Mouse (Mus musculus): ENCODE results near the gene Xpo6.

Gene Xpo6

DNA sequence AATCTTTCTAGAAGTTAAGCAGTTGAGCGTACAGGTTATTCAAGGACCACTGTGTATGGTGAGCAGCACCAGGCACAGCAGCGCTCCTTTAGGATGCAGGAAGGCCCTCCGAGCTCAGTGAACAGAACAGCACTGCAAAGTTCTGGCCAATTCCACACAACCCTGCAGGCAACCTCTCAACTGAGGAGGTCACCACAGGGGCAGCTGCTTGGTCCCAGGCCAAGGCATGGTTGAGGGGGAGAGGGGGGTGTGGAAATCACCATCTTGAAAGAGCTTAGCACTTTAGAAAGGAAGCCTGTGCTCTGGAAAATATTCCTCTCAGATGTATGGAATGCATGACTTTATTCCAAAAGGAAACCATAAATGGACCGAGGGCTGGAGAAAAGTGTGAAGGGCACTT, 78.8 kb downstream of the Xpo6 start:
- DNase-seq: no peak

DNA sequence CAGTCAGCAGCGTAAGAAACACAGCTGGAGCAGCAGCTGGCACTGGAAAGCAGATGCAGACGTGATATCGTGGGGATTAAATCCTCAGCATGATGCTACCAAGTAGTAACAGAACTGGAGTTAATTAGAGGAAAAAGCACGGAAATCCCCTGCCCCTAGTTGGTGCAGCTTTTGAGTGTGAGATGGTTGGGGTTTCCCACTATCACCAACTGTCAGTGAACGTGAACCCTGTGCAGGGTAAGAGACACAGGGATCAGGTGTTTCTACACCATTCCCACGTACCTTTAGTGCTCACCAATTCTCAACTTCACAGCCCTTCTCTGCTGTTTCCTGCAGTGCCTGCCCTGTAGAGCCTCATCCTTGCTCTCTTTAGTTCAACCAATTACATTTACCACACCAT, 80.5 kb downstream of the Xpo6 start:
- no peak for DNase-seq

DNA sequence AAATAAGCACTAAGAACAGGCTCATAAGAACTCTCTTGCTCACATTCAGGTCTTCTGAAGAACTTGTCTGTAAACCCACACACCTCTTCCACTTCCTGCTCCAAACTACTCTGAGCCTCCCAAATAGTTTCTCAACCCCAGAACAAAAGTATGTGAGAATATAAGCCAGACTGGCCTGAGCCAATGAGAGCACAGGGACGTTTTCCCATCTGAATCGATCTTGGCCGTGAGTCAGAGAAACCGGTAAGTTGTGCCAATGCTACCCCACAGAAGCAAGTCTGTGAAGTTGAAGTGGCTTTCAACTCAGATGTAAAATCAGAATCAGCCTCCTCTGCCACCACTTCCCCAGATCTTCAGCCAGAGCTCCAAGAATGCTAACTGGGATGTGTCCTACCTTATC, 87.0 kb downstream of the Xpo6 start:
- no peak for DNase-seq

DNA sequence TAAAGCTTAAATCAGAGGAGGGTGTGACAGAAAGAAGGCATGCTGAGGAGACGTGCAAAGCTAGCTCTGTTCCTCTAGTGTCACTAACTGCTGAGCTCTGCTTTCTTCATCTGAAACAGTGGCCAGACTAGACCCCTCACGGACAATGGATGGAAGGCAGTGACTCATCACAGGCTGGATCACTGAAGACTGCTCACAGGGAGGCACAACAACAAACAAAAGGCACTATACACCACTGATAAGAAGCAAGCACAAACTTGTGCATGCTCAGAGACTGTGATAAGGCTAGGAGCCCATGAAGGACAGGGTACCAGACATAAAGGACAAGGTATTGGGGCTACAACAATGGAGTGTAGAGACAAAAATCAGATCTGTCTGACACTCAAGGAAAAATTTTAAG, 89.1 kb downstream of the Xpo6 start:
- no peak for DNase-seq

DNA sequence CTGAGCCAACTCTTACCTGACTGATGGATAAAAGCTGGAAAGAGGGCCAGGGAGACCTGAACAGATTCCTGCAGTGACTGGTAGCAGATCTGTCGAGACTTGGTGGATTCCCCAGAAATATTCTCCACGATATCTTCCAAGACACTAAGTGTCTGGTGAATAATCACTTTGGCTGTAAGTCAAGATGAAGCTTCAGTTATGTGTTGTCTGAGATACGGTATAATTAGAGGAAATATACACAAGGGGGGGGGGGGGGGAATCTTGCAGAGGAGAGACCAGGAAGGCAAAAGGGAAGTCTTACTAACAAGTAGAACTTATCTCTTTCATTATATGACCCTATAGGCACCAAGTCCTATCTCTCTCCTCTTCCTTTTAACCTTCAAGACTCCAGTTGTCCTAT, 90.4 kb downstream of the Xpo6 start:
- DNase-seq: no peak

DNA sequence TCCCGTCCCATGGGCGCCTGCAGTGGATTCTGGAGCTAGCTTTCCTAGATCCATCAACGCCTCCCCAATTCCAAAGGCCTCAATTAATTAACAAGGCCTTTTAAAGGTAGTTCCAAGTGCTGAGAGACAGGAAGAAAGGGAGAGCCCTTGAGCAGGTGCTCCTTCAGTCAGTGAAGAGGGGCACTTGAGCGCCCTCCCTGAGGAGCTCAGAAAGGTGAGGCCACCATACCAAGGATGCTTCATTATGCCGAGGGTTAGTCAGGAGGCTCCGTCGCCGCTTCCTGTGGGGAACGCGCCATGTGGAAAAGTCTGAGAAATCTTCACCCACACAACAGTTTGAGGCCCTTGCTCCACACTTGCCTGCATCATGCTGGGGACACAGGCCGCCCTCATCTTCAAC, 99.9 kb downstream of the Xpo6 start:
- no peak for DNase-seq

DNA sequence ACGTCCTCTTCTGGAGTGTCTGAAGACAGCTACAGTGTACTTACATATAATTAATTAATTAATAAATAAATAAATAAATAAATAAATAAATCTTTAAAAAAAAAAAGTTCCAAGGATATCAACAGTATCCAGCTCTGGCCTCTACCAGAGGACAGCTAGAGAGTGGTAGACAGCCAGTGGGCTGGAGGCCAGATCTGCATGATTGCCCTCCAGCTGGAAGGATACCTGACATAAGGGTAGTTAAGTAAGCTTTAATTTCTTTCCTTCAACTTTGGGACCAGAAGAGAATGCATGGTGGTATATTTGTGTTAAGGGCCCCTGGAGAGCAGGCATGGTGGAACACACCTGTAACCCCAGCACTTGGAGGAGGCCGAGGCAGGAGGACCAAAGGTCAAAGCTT, 100.5 kb downstream of the Xpo6 start:
- DNase-seq: no peak

DNA sequence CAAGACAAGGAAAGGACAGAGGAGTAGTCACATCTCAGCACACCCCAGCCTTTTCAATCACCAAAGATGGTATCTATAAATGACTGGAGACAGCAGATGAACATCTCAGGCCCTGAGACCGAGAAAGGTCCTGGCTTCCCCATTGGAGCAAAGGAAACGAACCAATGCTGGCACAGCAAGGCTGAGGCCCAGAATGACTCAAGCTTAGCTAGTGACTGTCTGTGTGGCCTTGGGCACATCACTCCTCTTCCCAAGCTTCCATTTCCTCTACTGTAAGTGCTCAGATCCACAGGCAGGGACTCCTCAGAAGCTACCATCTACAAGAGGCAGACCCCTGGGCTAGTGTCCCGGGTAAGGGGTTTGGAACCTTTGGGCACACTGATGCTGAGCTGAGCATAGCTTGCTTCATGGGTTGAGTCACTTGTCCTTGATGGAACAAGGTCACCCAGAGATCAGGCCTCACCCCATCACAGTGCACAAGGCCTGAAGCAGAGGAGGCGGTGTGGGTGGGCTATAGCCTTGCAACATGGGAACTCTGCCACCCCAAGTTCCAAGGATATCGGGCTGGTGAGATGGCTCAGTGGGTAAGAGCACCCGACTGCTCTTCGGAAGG, 101.0 kb downstream of the Xpo6 start:
- DNase-seq: no peak

DNA sequence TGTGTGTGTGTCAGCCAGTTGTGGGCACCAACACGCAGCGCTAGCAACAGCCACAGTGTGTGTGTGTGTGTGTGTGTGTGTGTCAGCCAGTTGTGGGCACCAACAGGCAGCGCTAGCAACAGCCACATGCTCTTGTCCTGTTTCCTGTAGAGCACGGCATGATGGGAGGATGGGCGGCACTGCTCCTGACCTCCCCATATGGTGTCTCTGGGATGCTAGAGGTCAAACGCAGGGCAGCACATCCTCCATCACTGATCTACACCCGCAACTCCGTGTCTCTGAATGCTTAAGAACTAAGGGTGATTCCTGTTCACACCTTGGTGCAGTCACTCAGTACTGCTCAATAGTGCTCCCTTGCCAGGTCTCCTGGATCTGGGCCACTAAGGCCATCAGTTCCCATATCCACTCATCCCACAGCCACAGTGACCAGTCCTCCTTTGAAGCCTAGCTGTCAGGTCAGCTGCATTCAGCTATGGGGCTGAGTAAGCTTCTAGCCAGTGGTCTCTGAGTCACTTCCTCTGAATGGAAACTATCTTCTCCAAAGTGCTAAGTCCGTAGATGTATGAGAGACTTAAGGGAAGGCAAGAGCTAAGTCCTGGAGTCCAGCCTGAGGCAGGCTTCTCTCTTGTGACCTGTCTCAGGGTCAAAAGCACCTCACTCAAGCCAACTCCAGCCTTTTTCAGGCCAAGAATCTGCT, 102.9 kb downstream of the Xpo6 start:
- DNase-seq: no peak

DNA sequence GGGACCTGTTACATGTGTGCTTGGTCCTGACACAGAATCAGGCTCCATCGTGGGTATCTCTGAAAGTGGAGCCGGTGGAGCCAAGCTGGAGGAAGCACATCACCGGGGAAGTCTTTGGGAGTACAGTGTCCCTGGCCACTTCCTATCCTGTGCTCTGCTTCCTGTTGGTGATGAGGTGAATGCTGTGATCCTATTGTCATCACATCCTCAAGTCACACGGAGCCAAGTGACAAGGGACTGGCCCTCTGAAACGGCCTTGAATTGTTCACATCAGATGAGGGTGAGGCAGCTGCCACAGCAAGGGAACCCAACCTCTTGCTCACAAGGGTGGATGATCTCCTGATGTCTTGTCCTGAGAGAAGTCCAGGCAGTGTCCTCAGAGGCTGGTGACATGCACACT, 103.7 kb downstream of the Xpo6 start:
- no peak for DNase-seq

DNA sequence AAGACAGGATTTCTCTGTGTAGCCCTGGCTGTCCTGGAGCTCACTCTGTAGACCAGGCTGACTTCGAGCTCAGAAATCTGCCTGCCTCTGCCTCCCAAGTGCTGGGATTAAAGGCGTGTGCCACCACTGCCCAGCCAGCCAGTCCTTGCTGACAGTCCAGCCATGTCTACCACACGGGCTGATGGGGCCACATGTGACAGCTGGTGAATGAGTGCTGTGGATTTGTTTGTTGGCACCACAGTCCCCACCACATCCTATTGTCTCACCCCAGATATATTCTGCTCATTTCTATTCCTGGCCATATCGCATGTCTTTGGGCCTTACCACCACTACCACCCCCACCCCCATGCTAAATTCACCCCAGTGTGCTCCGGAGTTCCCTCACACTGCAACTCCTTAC, 105.6 kb downstream of the Xpo6 start:
- no peak for DNase-seq

DNA sequence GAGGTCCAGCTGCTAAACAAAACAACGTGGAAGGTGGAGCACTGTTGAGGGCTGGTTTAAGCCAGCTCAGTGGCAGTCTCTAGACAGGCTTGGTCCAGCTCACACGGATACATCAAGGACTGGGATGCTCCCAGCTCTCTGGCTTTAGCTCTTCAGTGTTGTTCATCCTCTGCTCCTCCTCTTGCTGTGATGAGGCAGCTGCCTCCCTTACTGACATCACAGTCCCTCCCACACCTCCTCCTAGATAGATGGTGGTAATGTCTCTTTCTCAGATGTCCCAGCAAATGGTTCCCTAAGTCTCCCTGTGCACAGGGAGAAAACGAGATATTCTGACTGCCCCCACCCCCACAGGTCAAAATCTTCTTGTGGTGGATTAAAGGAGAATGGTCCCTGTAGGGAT, 107.1 kb downstream of the Xpo6 start:
- DNase-seq: no peak

DNA sequence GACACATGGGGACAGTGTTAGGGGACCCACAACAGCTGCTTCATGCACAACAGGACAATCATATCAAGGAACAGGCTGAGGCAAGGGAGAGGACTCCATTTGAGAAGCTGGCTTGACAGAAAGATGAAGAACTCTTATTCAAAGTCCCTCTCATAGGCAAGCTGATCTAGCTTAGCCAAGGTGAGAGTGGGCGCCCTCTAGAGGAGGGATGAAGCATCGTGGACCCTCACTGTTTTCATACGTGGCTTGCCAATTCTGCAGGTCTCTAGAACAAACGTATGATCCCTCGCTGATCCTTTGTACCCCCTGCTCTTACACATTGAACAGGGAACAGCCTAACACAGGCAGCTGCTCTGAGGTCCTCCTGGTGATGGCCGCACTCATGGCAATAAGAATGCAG, 110.5 kb downstream of the Xpo6 start:
- peak; percentile 66 for DNase-seq

DNA sequence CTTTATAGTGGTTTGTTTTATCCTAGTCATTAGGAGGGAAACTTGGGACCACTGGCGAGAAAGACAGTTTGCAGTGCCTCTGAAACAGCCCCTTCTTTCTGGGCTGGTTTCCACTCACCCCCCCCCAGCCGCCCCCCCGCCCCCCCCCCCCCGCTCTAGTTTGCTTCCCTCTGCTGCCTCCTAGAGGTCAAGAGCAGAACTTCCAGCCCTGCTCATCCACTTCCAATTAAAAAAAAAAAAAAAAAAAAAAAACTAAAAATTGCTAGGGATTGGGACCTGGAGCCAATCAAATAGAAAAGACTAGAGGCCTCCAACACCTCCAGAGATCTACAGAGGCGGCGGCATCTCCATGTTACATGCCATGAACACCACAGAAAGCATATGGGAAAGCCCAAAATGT, 112.1 kb downstream of the Xpo6 start:
- DNase-seq: peak; percentile 24

DNA sequence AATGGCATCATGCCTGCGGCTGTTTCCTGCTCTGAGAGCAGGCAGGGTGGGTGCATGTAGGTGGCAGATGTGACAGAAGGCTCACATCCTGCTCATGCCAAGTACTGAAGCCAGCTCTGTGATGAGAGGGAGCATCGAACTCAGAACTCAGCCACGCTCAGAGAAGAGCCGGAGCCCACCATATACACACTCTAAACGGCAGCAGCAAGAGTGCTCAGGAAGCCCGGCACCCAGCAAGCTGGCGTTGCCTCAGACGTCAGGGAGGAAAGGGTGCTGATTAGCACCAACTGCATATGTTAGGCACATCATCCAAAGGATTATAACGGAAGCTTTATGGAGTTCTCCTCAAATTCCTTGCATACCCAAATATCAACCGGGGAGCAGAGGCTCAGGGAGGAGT, 112.7 kb downstream of the Xpo6 start:
- DNase-seq: peak; percentile 40

DNA sequence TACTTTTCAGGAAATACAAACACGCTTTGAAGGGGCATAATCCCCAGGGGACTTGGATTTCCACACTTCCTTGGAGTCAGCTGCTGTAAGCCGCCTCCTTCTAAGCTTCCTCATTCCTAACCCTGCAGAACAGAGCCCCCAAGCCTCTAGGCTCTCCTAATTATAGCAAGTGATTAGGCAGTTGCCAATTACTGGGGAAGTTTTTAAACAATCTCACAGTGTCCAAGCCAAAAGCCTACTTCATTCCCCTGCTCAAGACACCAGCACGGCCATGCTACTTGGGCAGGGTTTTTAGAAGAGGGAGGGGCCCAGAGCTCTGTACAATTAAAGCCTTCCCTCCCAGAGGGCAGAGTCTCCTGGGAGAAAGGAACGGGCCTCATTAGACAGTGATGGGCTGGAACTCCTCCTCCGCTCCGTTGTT, 114.0 kb downstream of the Xpo6 start:
- DNase-seq: no peak

DNA sequence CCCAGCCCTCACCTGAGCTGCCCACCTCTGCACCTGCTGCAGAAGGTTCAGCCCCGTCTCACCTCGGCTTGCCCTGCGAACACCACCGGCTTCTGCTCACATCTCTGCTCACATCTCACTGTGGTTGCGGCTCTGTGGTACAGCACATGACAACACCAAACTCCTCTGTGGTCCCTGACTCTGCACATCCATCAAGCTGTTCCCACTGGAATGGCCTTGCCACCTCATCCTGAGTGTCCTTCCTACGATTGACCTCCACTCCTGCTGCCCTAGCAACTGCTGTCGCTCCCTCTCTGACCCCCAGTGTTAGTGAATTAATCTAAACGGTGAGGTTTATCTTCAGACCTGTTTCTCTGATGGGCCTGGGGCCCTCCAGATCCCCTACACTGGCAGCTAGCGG, 115.1 kb downstream of the Xpo6 start:
- no peak for DNase-seq

DNA sequence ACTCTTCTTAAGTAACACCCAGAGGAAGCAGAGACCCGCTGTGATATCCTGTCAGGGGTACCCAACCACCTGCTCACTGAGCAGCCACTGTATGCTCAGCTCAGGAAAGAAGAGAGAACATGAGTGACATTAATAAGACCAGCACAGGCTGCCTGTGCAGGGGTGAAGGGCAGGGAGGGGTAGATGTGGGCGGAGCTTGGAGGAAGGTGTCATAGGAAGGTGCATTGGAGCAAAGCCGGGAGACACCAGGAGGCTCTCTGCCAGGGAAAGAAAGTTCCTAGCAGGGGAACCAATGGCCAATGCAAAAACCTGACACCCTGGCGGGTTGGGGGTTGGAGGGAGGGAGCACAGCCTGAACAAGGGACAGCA, 116.3 kb downstream of the Xpo6 start:
- DNase-seq: no peak

DNA sequence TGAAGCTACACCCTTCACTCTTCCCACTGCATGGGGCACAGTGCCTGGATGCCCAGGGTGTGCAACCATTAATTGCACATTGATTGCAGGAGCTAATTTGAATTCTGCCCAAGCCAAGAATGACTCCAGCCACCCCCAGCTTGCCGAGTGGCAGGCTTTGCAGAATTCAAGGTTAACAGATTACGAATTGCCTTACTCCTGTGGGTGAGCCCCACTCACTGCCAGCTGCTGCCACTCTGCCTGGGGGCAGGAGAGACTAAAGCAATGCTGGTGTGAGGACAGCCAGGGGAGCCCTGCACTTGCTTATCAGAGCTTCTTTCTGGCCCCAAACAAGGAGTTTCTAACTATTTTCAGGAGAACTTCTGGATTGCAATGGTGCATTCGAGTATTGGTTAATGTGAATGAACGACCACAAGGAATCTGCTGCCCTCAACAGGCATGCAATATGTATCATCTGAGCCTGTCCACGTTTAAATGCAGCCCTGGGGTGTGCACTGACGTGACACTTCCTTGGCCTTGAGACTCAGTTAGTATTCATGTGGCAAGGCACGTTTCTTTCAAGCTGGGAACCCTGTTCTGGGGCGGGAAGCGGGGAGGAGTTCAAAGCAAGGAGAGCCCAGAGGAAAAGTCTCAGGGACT, 116.8 kb downstream of the Xpo6 start:
- no peak for DNase-seq

DNA sequence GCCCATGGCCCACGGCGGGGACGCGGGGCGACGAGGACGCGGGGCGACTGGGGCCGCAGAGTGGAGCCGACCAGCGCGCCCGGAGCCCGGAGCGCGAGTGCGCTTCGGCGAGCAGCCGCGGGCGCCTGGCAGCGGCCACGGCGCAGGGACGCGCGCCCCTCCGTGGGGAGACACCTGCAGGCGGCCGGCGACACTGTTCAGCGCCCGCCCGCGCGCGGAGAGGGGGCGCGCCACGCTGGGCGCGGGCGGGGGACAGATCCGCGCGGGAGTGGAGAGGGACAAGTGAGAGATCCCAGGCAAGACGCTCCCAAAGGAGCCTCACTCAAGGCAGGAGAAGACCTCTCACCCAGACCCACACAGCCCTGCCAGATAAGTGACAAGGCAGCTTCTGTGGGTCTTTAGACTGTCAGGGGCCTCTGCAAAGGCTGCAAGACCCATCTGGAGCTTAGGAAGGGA, 118.0 kb downstream of the Xpo6 start, which contains the start of gene Gsg1l:
Gsg1l (minus strand) TSS at position 126 of the 456 bp plus-strand sequence.
- peak; percentile 23 for DNase-seq

DNA sequence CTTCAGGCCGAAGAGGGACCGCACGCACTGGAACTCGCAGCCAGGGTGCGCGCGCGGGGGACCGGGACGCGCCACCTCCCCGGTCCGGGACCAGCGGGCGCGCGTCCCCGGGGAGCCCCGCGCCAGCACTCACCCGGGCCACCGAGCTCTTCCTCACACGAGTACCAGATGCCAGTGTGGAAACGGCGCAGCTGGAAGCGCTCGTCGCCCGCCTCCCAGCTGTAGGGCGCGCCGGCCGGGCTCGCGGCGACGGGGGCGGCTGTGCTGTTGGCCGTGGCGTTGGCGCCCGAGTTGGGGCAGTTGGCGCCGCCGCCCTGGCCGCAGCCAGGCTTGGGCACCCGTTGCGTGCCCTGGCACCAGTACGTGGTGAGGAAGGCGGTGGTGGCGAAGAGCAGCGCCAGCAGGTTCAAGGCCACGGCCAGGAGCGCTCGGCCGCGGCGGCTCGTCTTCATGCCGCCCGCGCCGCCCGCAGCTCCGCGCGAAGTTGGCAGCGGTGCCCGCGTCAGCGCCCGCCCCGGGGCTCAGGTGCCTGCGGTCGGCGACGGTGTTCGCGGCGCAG, 118.5 kb downstream of the Xpo6 start:
- no peak for DNase-seq

DNA sequence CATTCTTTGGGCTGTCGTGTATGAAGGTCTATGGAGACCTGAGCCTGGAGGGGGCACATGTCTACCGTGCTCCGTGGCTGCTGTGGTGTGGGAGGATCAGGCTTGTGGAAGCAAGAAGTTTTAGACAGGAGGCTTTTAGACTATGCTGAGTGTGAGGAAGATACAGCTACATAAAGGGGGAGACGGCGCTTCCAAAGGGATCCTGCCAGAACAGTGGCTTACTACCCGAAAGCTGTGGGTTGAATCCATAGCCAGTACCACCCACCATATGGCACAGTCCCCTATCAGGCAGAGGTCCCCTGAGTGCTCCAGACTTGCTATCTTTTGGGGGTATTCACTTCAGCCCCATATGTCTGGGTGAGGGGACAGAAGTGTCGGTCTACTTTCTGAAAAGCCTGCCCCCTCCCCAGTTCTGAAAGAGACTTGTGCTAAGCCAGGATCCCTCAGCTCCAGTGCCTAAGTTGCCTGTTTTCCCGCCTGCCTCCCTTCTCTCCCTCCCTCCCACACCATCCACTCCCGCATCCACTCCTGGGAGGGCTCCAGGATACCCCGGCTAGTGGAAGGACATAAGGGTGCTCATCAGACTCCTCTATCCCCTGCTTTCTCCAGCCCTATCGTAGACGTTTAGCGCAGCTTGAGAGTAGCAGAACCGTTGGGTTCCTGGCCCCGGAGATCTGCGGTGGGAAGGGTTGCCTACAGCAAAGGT, 119.2 kb downstream of the Xpo6 start:
- no peak for DNase-seq

DNA sequence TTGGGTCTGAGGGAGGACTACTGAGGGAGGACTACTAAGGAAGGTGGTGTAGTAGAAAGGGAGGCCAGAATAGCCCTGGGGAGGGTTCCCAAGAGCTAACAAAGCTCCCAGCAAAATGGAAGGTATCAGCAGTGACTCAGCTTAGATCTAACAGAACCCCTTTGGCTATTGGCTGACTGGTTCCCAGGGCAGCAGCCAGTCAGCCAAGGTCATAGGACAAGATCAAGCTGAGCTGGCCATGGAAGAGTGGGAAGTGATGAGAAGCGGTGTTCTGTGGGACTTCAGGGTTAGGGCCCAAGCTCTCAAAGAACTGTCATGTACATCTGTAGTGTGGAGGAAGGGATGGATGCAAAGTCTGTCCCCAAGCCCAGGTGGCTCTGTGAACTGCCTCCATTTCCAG, 123.4 kb downstream of the Xpo6 start:
- DNase-seq: no peak

DNA sequence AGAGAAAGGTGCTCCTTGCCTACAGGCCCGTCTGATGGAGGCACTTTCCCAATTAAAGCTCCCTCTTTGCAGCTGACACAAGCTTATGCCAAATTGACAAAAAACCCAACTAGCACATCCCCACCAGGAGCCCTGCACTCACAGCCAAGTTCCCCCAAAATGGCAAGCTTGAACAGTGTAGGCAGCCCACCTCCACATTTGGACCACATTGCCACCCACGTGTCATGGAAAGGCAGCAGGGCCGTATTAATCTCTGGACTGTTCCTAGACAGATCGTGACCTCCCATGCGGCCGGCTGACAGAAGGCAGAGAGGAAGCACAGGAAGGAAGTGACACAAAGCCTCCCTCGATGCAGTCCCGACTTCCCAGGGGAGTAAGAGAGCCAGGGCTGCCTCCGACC, 125.2 kb downstream of the Xpo6 start:
- no peak for DNase-seq
